Mouse (Mus musculus) c-Kit-negative CD71-positive TER-119-positive erythroid progenitor cells, embryonic 14.5 days (primary cell): Measurements from ENCODE around the gene Clip3.

Source experiments
- DNase-seq: peaks from one replicate; pipeline ENCODE4 v3.0.0-alpha.2; 2013; ENCODE audit warnings: low read depth, low spot score

The Clip3 gene

GRCm38 (mm10) chr7:30291215-30292131 is at the start of gene Clip3:
TSS of gene Clip3 (plus strand) at chr7:30291728.
- DNase-seq: no peak

- no peak for DNase-seq
Observed at GRCm38 (mm10) chr7:30251956-30252954, 39.3 kb upstream of the Clip3 start.

GRCm38 (mm10) chr7:30265041-30265440 is 26.5 kb upstream of the Clip3 start:
- no peak for DNase-seq

GRCm38 (mm10) chr7:30265531-30265930 is 26.0 kb upstream of the Clip3 start:
- no peak for DNase-seq

- no peak for DNase-seq
Observed at GRCm38 (mm10) chr7:30265935-30266334, 25.6 kb upstream of the Clip3 start.

GRCm38 (mm10) chr7:30266780-30267179 is 24.7 kb upstream of the Clip3 start:
- no peak for DNase-seq

GRCm38 (mm10) chr7:30269641-30270040 is 21.9 kb upstream of the Clip3 start:
- DNase-seq: no peak

GRCm38 (mm10) chr7:30274383-30274782 is 17.1 kb upstream of the Clip3 start:
- no peak for DNase-seq

GRCm38 (mm10) chr7:30278911-30279310 is 12.6 kb upstream of the Clip3 start:
- DNase-seq: no peak

GRCm38 (mm10) chr7:30279536-30279935 is 12.0 kb upstream of the Clip3 start:
- DNase-seq: no peak

GRCm38 (mm10) chr7:30279951-30280669 is 11.4 kb upstream of the Clip3 start, which contains the start of the genes Thap8 and Wdr62:
TSS of gene Thap8 (plus strand) at chr7:30280094.
TSS of gene Wdr62 (minus strand) at chr7:30280419.
- peak; percentile 91 for DNase-seq

GRCm38 (mm10) chr7:30280670-30281138 is 10.8 kb upstream of the Clip3 start:
- peak; percentile 73 for DNase-seq

GRCm38 (mm10) chr7:30281522-30281921 is 10.0 kb upstream of the Clip3 start:
- DNase-seq: no peak

- no peak for DNase-seq
Observed at GRCm38 (mm10) chr7:30282740-30283139, 8.8 kb upstream of the Clip3 start.

- no peak for DNase-seq
Observed at GRCm38 (mm10) chr7:30286701-30287410, 4.7 kb upstream of the Clip3 start.

- DNase-seq: no peak
Observed at GRCm38 (mm10) chr7:30288046-30288445, 3.5 kb upstream of the Clip3 start.

- DNase-seq: no peak
Observed at GRCm38 (mm10) chr7:30289071-30289713, 2.3 kb upstream of the Clip3 start.

GRCm38 (mm10) chr7:30289714-30290399 is 1.7 kb upstream of the Clip3 start:
- DNase-seq: no peak

GRCm38 (mm10) chr7:30293795-30294194 is 2.3 kb downstream of the Clip3 start:
- no peak for DNase-seq
